Mouse (Mus musculus) MEL (cell line): ENCODE measurements around the gene Olfr215. TPM values are rescaled to one million over a fixed set of nuclear protein-coding genes. Genes with fewer than 3 reads are reported as not detected.

Experiments
- DNase-seq: peaks from one replicate; pipeline ENCODE4 v3.0.0; 2011; ENCODE audit warnings: low read depth, low spot score
- H3K27ac ChIP-seq: 2 replicates; pipeline ENCODE4 v1.5.1; 2012; ENCODE audit warnings: low read depth, mild to moderate bottlenecking, control low read depth, low read length, moderate library complexity; ENCODE audit not compliant: control insufficient read depth
- H3K27me3 ChIP-seq, 2 experiments: fragments of 150-350 bp in 1 of 2; sonication (generic) in 1 of 2; 2 replicates each; pipeline ENCODE4 v1.6.1; 2012; ENCODE audit warnings: low read length in 2 of 2, mild to moderate bottlenecking in 2 of 2, improper control_type of control experiment in 1 of 2, moderate library complexity in 1 of 2; ENCODE audit not compliant: insufficient read depth in 2 of 2, control insufficient read depth in 1 of 2
- H3K36me3 ChIP-seq, 2 experiments: 2 replicates each; pipeline ENCODE4 v1.6.1; 2012 to 2014; ENCODE audit warnings: low read length in 2 of 2, improper control_type of control experiment in 1 of 2, inconsistent platforms in 1 of 2, mild to moderate bottlenecking in 1 of 2; ENCODE audit not compliant: insufficient read depth in 2 of 2, control insufficient read depth in 1 of 2
- H3K4me1 ChIP-seq, 2 experiments: fragments of 150-350 bp in 1 of 2; sonication (generic) in 1 of 2; 2 replicates each; pipeline ENCODE4 v1.6.1; 2012; ENCODE audit warnings: low read length in 2 of 2, improper control_type of control experiment in 1 of 2, mild to moderate bottlenecking in 1 of 2; ENCODE audit not compliant: insufficient read depth in 2 of 2, control insufficient read depth in 1 of 2
- H3K4me3 ChIP-seq, 2 experiments: fragments of 150-350 bp in 1 of 2; sonication (generic) in 1 of 2; 2 replicates each; pipeline ENCODE4 v1.5.1; 2012; ENCODE audit warnings: low read depth in 2 of 2, low read length in 2 of 2, mild to moderate bottlenecking in 2 of 2, moderate library complexity in 2 of 2, control low read depth in 1 of 2, improper control_type of control experiment in 1 of 2; ENCODE audit not compliant: control insufficient read depth in 1 of 2, insufficient read depth in 1 of 2
- H3K79me2 ChIP-seq: 2 replicates; pipeline ENCODE4 v1.6.1; 2012; ENCODE audit warnings: mild to moderate bottlenecking, low read length, moderate library complexity; ENCODE audit not compliant: control insufficient read depth, poor library complexity, insufficient read depth
- H3K9ac ChIP-seq: 2 replicates; pipeline ENCODE4 v1.6.1; 2012; ENCODE audit warnings: low read depth, mild to moderate bottlenecking, control low read depth, low read length, moderate library complexity; ENCODE audit not compliant: control insufficient read depth, poor library complexity, severe bottlenecking
- H3K9me3 ChIP-seq: fragments of 150-350 bp; sonication (generic); replicated peaks from 2 replicates; pipeline ENCODE4 v1.6.1; 2012; ENCODE audit warnings: mild to moderate bottlenecking, low read length, improper control_type of control experiment, moderate library complexity; ENCODE audit not compliant: insufficient read depth
- CHD1 ChIP-seq: IDR thresholded peaks from 2 replicates; pipeline ENCODE4 v1.6.1; 2012; ENCODE audit warnings: low read depth, mild to moderate bottlenecking, inconsistent platforms, low read length, improper control_type of control experiment
- E2F4 ChIP-seq: IDR thresholded peaks from 2 replicates; pipeline ENCODE4 v1.6.1; 2011; ENCODE audit warnings: low read depth, low read length, improper control_type of control experiment, borderline replicate concordance
- EP300 ChIP-seq, 2 experiments: IDR thresholded peaks; 2 replicates each; pipeline ENCODE4 v1.6.1; 2011; ENCODE audit warnings: improper control_type of control experiment in 2 of 2, low read length in 2 of 2, low read depth in 1 of 2, mild to moderate bottlenecking in 1 of 2
- GABPA ChIP-seq: IDR thresholded peaks from 2 replicates; pipeline ENCODE4 v1.6.1; 2012; ENCODE audit warnings: low read depth, mild to moderate bottlenecking, inconsistent platforms, low read length, improper control_type of control experiment, moderate library complexity
- MAZ ChIP-seq: IDR thresholded peaks from 2 replicates; pipeline ENCODE4 v1.6.1; 2012; ENCODE audit warnings: low read depth, mild to moderate bottlenecking, inconsistent platforms, low read length, improper control_type of control experiment
- MEF2A ChIP-seq: IDR thresholded peaks from 2 replicates; pipeline ENCODE4 v1.6.1; 2014; ENCODE audit warnings: low read depth, mild to moderate bottlenecking, inconsistent platforms, low read length, improper control_type of control experiment; ENCODE audit not compliant: poor library complexity, insufficient replicate concordance, severe bottlenecking; ENCODE audit errors: extremely low read depth
- MYC ChIP-seq: IDR thresholded peaks from 2 replicates; pipeline ENCODE4 v1.6.1; 2011; ENCODE audit warnings: low read depth, mild to moderate bottlenecking, low read length, improper control_type of control experiment, moderate library complexity
- NELFE ChIP-seq: IDR thresholded peaks from 2 replicates; pipeline ENCODE4 v1.6.1; 2011; ENCODE audit warnings: low read depth, low read length, improper control_type of control experiment
- NRF1 ChIP-seq: IDR thresholded peaks from 2 replicates; pipeline ENCODE4 v1.6.1; 2014; ENCODE audit warnings: low read depth, mild to moderate bottlenecking, inconsistent platforms, low read length, improper control_type of control experiment, moderate library complexity; ENCODE audit not compliant: poor library complexity, insufficient read depth, severe bottlenecking
- POLR2AphosphoS5 ChIP-seq: IDR thresholded peaks from 2 replicates; pipeline ENCODE4 v1.6.1; 2012; ENCODE audit warnings: low read depth, borderline replicate concordance, mild to moderate bottlenecking, inconsistent platforms, low read length, moderate library complexity, mixed read lengths
- RAD21 ChIP-seq: IDR thresholded peaks from 2 replicates; pipeline ENCODE4 v1.6.1; 2011; ENCODE audit warnings: mild to moderate bottlenecking, low read depth, low read length, improper control_type of control experiment
- SIN3A ChIP-seq: IDR thresholded peaks from 2 replicates; pipeline ENCODE4 v1.6.1; 2012; ENCODE audit warnings: low read length, improper control_type of control experiment, inconsistent platforms
- TBP ChIP-seq: IDR thresholded peaks from 2 replicates; pipeline ENCODE4 v1.8.0; 2011; ENCODE audit warnings: low read depth, low read length, improper control_type of control experiment
- USF1 ChIP-seq: IDR thresholded peaks from 2 replicates; pipeline ENCODE4 v1.6.1; 2014; ENCODE audit warnings: low read depth, mild to moderate bottlenecking, inconsistent platforms, low read length, improper control_type of control experiment, moderate library complexity
- ZC3H11A ChIP-seq: IDR thresholded peaks from 2 replicates; pipeline ENCODE4 v1.6.1; 2012; ENCODE audit warnings: low read depth, mild to moderate bottlenecking, inconsistent platforms, low read length, improper control_type of control experiment
- ZKSCAN1 ChIP-seq: IDR thresholded peaks from 2 replicates; pipeline ENCODE4 v1.6.1; 2012; ENCODE audit warnings: low read depth, mild to moderate bottlenecking, inconsistent platforms, low read length, improper control_type of control experiment, moderate library complexity
- polyA plus RNA-seq, 2 experiments: library from polyadenylated mRNA; stranded (reverse) in 1 of 2; unstranded in 1 of 2; fragments of >175 nt in 1 of 2; fragments of >200 nt in 1 of 2; gene quantifications; 2 replicates each; pipeline versions ENCODE4 v1.2.1 to v1.2.4; 2012; ENCODE audit warnings: low replicate concordance in 2 of 2, low read depth in 1 of 2; ENCODE audit not compliant: insufficient read length in 2 of 2, insufficient read depth in 1 of 2, missing spikeins in 1 of 2
- total RNA-seq: library from RNA; depleted of rRNA; stranded (reverse); fragments of 300-350 nt; gene quantifications from 2 replicates; pipeline ENCODE4 v1.2.3, GENCODE M21; 2012

Olfr215 gene
- total and polyA plus RNA-seq, 3 experiments: 0.04 TPM; not detected in 2

- no peaks in the 10 kb centered on the region for H3K4me1 ChIP-seq
- H3K4me3 ChIP-seq: no peak overlapping the region
- no peaks in the 10 kb centered on the region for H3K9me3 ChIP-seq
- H3K79me2 ChIP-seq: no peaks in the 10 kb centered on the region
- TF ChIP-seq SIN3A (no peak), POLR2AphosphoS5 (no peak), GABPA (no peak), E2F4 (no peak), USF1 (no peak)
- TF ChIP-seq, all 39 proteins: peak for 0
- no peaks in the 10 kb centered on the region for H3K27me3 ChIP-seq
- DNase-seq: no peak
- H3K9ac ChIP-seq: no peak overlapping the region
- H3K36me3 ChIP-seq: no peaks in the 10 kb centered on the region
- no peak overlapping the region for H3K27ac ChIP-seq
Observed at GRCm38 (mm10) chr6:116621318-116622023, 37.5 kb upstream of the Olfr215 start.

DNA sequence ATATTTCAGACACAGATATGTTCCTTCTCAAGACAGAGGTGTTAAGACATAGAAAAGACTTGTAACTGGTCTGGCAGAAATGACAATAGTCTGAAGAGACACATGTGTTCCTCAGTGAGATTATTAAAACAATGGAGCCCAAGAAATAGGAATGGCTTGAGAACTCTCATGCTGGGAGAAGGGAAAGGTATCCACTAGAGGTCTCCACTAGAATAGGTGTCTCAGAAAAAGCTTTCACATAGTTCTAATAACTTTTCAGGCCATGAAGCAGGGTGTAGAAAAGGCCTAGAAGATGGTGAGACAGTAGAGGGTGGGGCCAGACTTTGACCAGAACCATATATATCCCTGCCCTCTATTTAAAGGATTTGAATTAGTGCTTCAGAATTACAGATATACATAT is 34.1 kb upstream of the Olfr215 start:
- no peak for TF ChIP-seq MAZ
- TF ChIP-seq NELFE: no peak
- no peak for TF ChIP-seq MYC
- no peak for TF ChIP-seq MEF2A
- no peak for TF ChIP-seq ZC3H11A
- TF ChIP-seq RAD21: no peak
- TF ChIP-seq CHD1: no peak
- no peak for TF ChIP-seq POLR2AphosphoS5
- no peak for TF ChIP-seq ZKSCAN1
- TF ChIP-seq EP300 (IDR thresholded peaks at IDR 0.05; ENCODE audit: low read depth in 1 of 2, low read length in 2 of 2): no peak
- no peak for TF ChIP-seq TBP
- TF ChIP-seq USF1: no peak
- TF ChIP-seq NRF1: no peak
- TF ChIP-seq, all 39 proteins: peak for 0
- no peaks in the 10 kb centered on the region for H3K9me3 ChIP-seq
- H3K4me3 ChIP-seq: no peak overlapping the region
- no peak overlapping the region for H3K27ac ChIP-seq
- H3K36me3 ChIP-seq: no peaks in the 10 kb centered on the region
- H3K4me1 ChIP-seq: no peaks in the 10 kb centered on the region
- no peak for DNase-seq
- no peaks in the 10 kb centered on the region for H3K79me2 ChIP-seq
- H3K9ac ChIP-seq: no peak overlapping the region
- H3K27me3 ChIP-seq: no peaks in the 10 kb centered on the region
